In the genomic region with DNA sequence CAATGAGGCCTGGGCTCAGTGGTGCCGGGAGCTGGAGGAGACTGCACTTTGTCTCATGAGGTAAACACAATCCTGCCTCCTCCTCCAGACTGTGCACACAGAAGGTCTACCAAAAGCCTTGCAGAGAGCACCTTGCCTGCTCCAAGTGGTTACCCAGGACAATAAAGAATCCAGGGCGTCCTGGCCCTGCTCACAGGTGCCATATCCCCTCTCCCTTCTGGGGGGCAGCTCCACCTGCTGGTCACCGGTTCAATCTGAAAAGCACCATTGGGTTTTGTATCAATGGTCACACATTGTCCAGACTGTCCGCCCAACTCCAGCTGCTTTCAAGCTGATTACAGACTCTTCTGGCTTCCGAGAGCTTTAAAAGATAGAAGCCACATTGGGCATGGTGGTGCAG, we compare ENCODE assay signal across 9 mouse cellular contexts. TPM values are rescaled to one million over a fixed set of nuclear protein-coding genes. Genes with fewer than 3 reads are reported as not detected.
A peak's percentile ranks its signal among the peaks of the same experiment; 100 is the strongest.
DNase-seq lines count a peak whose midpoint lies in the region; ATAC-seq and TF ChIP-seq lines count a peak whose summit lies in the region.
"Had no signal": no experiment of that assay in that cellular context is flagged by ENCODE, and none has a peak within 500 bp of the region (broad histone marks: within the 10 kb centered on the region; RNA-seq: fewer than 3 reads in every experiment).

No protein-coding gene starts in this region.

- H3K9ac ChIP-seq in kidney, embryonic 14.5 days (ENCODE audit: low read depth, low read length): no peak overlapping the region

- no peak overlapping the region for H3K27ac ChIP-seq in cerebellum, adult 2 months (ENCODE audit: insufficient read depth, low read length)
- H3K27ac ChIP-seq in kidney, embryonic 14.5 days (ENCODE audit: low read depth, low read length): no peak overlapping the region

- H3K4me3 ChIP-seq in cerebellum, adult 2 months (replicated peaks; ENCODE audit: insufficient read depth, low read depth, low read length): no peak overlapping the region
- H3K4me3 ChIP-seq in kidney, embryonic 14.5 days (ENCODE audit: low read length): no peak overlapping the region
- H3K4me3 ChIP-seq: myocyte had no signal

- H3K9me3 ChIP-seq in kidney, embryonic 14.5 days (ENCODE audit: control insufficient read depth, low read length): peaks cover 5% of the 10 kb centered on the region; the same call in 1 of the 2 replicates

- 0 out of 2 replicates have a peak, but pooled peaks have one; percentile 6 for TF ChIP-seq CTCF in cerebellum, adult 2 months (IDR thresholded peaks at IDR 0.05; ENCODE audit: borderline replicate concordance, insufficient read depth, low read depth, low read length)

- TF ChIP-seq POLR2A in cerebellum, adult 2 months (IDR thresholded peaks at IDR 0.05; ENCODE audit: borderline replicate concordance, insufficient read depth, low read length): no peak

- no peaks in the 10 kb centered on the region for H3K27me3 ChIP-seq in cerebellum, adult 2 months (ENCODE audit: control insufficient read depth, insufficient read depth, low read length)
- no peaks in the 10 kb centered on the region for H3K27me3 ChIP-seq in kidney, embryonic 14.5 days (ENCODE audit: control insufficient read depth, insufficient read depth, low read length)
- no peaks in the 10 kb centered on the region for H3K27me3 ChIP-seq in splenic B cell, adult 2 months (ENCODE audit: control insufficient read depth, insufficient read depth, low read length, poor library complexity, severe bottlenecking)

- no peaks in the 10 kb centered on the region for H3K36me3 ChIP-seq in kidney, embryonic 14.5 days (ENCODE audit: control insufficient read depth, insufficient read depth, low read length)
- no peaks in the 10 kb centered on the region for H3K36me3 ChIP-seq in splenic B cell, adult 2 months (ENCODE audit: control insufficient read depth, insufficient read depth, low read length, poor library complexity, severe bottlenecking)

- no peak overlapping the region for H3K4me2 ChIP-seq in kidney, embryonic 14.5 days (replicated peaks; ENCODE audit: low read depth, low read length)

- DNase-seq in cerebellum, adult 2 months: no peak
- no peak for DNase-seq in cerebellum, adult 11 months
- peak; percentile 28 for DNase-seq in ovary, postnatal 36 days (ENCODE audit: low spot score)
- no peak for DNase-seq in ovary, postnatal 14 days (ENCODE audit: low spot score)
- peak; percentile 39 for DNase-seq in splenic B cell, adult 2 months (ENCODE audit: low read depth, low spot score)
- DNase-seq in right cerebral cortex, adult 18-20 months: no peak
- no peak for DNase-seq in urinary bladder, postnatal 36 days (ENCODE audit: low spot score in 2 of 2)

- 59% methylated on average over 5 of the region's 5 CpGs for WGBS in cerebellum, adult 2 months
- WGBS in kidney, embryonic 14.5 days: 50% methylated on average over 5 of the region's 5 CpGs

- ATAC-seq in kidney, embryonic 14.5 days (ENCODE audit: low FRiP score, low TSS enrichment): peak; percentile 57; the same call in 1 of the 2 replicates

- no peaks in the 10 kb centered on the region for H3K4me1 ChIP-seq in cerebellum, adult 2 months (ENCODE audit: control insufficient read depth, insufficient read depth, low read length)
- H3K4me1 ChIP-seq in kidney, embryonic 14.5 days (ENCODE audit: control insufficient read depth, insufficient read depth, low read length): no peaks in the 10 kb centered on the region

RNA-seq across cellular contexts. Expression of gene Ddx50, which starts 32.0 kb away (rescaled TPM):
- 66.8 and 66.9 TPM in 2 replicates for polyA plus RNA-seq in cerebellum, adult 2 months (2012; rRNA removed)
- 101 and 138 TPM in 2 replicates for polyA plus RNA-seq in kidney, embryonic 14.5 days (2014; fragmentation: Nextera tagmentation; extraction: Ambion mirVana)

RNA-seq across cellular contexts. Expression of gene Stox1, which starts 42.9 kb away (rescaled TPM):
- 1.4 TPM in 2 replicates for polyA plus RNA-seq in cerebellum, adult 2 months (2012; rRNA removed)
- 2.7 and 3.1 TPM in 2 replicates for polyA plus RNA-seq in kidney, embryonic 14.5 days (2014; fragmentation: Nextera tagmentation; extraction: Ambion mirVana)
- polyA plus RNA-seq: myocyte had no signal

Comparison
In these comparisons a context has a peak if more than half of its experiments do, and no peak if none do; other contexts are left out.
1. DNase-seq: peak in ovary, postnatal 36 days (single experiment) and splenic B cell, adult 2 months (single experiment); none in cerebellum, adult 2 months (0 of 2), cerebellum, adult 11 months (single experiment), ovary, postnatal 14 days (single experiment), right cerebral cortex, adult 18-20 months (single experiment) and urinary bladder, postnatal 36 days (0 of 2).